Mouse (Mus musculus) R1 (cell line): ENCODE measurements around the gene Nostrin.
A peak's percentile ranks its signal among the peaks of the same experiment; 100 is the strongest.

ENCODE experiments used
- DNase-seq: peaks from one replicate; pipeline ENCODE4 v3.0.0-alpha.2; 2018; ENCODE audit warnings: low read depth, low spot score

Gene Nostrin

DNA sequence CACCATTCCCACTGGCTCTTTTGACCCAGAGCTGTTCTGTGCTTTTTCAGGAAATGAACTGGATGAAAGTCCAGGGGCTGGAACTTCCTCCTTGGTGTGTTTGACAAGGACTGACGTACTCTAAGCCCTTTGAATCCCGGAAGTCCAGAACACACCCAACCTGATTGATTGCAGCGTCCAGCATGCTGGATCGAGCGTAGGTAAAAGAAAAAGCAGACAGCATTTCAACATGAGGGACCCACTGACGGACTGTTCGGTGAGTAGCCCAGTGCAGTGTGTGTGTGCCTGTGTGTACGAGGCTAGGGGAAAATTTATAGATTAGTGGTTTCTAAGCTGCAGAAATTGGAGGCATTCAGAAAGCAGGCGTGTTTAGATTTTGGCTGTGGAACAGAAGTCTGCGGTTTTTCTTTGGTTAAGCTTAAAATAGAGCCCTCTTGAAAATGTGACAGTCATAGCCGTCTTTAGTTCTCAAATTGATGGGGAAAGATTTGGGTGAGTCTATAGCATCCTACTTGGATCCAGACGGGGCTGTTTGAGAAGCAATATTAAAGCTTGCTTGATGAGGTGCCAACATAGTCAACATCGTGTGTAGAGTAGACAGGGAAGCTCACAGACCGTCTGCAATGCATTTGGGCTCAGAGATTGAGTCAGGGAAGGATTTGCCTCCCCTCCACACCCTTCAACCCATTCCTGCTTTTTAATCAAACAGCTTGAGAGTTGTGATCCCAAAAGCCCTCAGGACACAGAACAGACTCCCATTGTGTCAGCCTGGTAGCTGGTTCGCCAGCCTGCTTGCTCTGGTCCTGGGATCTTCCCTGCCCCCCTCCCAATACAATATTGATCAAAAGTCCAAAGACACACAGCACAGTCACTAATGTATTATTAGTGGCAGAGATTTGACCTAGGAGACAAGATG, at the start of gene Nostrin:
Gene Nostrin, plus strand, starts transcription at position 140 of the 916 bp plus-strand sequence.
- DNase-seq: no peak

DNA sequence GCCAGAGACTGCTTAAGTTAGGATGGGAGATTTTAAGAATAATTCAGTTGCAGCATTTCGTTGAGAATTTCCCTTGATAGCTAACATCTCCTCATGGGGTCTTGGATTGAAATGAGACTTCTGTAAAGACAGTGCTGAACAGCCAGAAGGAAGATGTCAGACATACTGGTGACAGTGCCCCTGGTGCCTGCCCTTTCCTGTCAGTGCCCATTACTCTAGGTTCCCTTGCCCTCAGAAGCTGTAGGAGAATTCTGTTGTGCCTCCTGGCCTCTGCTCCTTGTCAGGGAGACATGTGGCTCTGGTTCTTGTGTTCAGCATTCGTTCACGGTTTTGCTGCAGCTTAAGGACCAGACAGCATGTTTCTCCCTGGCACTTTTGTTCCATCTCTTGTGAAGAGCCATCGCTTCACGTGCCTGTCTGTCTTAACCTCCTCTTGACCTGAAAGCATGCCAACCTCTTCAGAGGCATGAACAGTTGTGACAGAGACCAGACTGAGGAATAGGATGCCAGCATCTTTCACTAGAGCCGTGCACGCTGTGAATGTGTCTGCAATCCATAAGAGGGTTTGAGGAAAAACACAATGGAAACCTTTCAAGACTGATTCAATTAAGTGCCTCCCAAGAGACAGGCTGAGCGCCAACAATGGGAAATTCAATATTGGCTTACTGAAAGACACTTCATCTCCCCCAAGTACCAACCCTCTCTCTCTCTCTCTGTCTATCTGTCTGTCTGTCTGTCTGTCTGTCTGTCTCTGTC, 48.9 kb upstream of the Nostrin start:
- DNase-seq: no peak

- no peak for DNase-seq
These were observed 39.8 kb upstream of the Nostrin start for GRCm38 (mm10) chr2:69095836-69096235.

DNA sequence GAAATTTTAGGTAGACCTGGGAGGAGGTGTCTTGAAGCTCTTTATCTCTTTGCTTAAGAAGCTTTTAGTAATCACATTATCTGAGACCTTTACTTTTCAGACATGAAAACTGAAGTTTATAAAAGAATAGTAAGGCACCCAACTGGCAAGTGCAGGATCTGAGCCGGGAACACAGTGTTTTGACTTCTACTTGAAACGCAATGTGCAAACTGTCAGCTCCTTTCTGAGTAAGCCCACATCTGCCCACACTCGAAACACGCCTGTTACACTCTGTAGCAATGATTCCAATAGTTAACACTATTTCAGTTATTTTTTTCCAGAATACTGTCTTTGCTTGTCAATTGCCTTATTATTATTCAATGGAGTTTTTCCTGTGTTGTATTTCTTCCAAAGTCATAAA, 38.8 kb upstream of the Nostrin start:
- DNase-seq: no peak

GRCm38 (mm10) chr2:69097526-69097925, 38.1 kb upstream of the Nostrin start:
- no peak for DNase-seq

GRCm38 (mm10) chr2:69098701-69099100, 36.9 kb upstream of the Nostrin start:
- DNase-seq: no peak

- no peak for DNase-seq
These were observed 36.5 kb upstream of the Nostrin start for GRCm38 (mm10) chr2:69099147-69099546.

DNA sequence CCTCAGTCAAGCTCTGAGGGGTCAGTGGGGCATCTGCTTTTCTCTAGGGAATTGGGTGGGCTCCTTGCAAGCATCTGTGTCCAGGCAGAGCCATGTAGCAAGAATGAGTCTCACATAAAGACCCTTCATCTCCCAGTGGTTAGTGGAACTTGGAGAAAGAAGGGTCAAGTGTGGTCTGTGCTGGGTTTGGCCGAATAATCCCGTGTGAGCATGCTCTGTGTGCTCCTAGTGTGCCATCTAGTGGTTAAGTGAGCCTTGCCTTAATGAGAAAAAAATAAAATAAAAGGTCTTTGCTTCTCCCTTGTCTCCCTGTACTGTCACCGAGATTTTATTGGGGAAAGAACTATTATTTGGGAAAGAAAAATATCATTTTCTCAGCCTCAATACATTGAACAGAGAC, 34.9 kb upstream of the Nostrin start:
- DNase-seq: peak; percentile 56

DNA sequence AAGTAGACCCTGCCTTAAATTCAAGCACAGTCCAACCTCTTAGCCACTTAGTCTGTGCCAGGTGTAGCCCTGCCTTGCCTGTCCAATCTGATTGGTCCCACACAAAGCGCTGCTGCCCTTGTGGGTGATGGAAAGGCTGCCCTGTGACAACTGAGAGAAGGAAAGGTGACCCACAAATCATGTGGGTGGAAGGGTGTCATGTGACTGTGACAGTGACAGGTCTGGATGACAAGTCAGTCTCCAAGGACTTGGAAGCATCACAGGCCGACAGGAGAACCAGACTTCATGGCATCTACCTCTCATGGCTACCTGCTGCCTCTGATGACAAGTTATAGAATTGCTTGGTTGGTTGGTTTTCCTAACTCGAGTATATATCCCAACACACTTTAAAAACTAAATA, 32.1 kb upstream of the Nostrin start:
- no peak for DNase-seq

DNA sequence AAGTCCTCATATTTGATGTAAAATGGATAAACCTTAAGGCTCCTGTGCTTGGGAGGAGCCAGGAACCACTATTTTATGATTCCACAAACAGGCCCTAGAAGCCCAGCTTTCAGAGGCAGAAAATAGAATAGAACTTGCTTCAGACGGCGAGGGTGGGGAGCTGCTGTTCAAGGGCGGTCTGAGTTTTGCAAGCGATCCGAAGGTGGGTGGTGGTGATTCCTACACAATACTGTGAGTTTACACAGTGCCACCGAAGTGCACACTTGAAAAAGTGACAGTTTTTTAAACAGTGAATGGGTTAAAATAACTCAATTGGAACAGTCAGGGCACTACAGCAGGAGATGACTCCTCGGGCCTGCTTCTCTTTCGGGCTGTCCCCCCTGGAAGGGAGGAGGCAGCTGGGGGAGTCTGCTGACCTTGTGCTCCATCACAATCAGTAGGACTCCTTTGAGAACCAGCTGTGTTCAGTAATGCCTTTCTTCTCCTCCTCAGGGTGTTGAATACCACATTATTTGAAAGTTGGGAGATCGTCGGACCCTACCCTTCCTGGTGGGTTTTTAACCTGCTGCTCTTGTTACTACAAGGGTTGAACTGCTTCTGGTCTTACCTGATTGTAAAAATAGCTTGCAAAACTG, 31.0 kb upstream of the Nostrin start:
- peak; percentile 21 for DNase-seq

- no peak for DNase-seq
These were observed 26.4 kb upstream of the Nostrin start for GRCm38 (mm10) chr2:69109246-69109645.

- no peak for DNase-seq
These were observed 25.9 kb upstream of the Nostrin start for GRCm38 (mm10) chr2:69109710-69110109.

- DNase-seq: peak; percentile 14
These were observed 23.0 kb upstream of the Nostrin start for GRCm38 (mm10) chr2:69112609-69113008.

- DNase-seq: no peak
These were observed 21.6 kb upstream of the Nostrin start for GRCm38 (mm10) chr2:69113829-69114547.

DNA sequence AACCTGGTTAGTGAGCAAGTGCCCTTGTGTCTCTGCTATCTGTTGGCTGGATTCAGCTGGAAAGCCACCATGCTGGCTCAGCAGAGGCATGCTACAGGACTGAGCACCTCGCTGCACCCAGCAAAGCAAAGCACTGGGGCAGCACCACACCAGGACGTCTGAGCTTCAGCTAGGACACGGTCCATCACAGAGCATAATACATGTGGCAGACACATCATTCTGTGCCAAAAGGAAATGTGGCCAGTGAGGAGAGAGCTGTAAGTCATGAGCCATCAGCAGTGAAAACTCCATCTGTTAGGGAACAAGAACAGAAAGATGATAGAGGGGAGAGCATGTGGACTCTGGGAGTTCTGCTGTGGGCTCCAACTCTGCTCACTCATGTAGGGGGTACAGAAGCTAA, 19.7 kb upstream of the Nostrin start:
- no peak for DNase-seq

- no peak for DNase-seq
These were observed 18.8 kb upstream of the Nostrin start for GRCm38 (mm10) chr2:69116767-69117166.

GRCm38 (mm10) chr2:69118994-69119393, 16.6 kb upstream of the Nostrin start:
- no peak for DNase-seq

DNA sequence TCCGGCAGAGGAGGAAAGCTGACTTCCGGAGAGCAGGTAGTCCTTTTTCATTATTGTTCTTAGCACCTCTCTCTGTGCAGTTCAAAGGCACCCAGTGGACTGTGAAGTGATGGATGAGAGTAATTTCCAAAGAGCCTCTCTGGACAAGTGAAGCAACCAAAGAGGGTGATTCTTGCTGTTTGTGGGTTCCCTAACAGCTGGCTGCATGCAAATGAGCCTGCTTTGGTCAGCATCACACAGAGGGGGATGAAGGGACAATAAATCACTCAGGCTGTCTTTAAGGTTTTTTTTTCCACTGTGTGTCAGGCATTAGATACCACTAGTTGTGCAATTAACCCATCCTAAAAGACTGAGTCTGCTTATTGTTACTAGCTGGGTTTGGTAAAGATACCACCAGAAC, 15.9 kb upstream of the Nostrin start:
- no peak for DNase-seq

DNA sequence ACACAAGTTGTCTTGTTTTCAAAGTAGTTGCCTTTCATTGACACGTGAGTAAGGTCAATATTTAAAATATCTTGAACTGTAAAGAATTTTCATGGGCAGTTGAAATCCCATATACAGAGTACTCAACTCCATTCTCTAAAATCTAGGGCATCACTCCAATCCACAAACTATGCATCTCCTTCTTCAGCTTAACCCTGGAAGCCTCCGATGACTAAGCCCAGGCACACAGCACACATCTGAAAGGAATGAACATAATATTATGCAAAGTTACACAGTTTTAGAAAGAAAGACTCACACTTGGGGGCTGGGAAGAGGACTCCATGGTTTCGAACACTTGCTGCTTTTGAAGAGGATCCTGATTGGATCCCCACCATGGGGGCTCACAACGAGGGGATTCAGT, 13.9 kb upstream of the Nostrin start:
- DNase-seq: no peak

GRCm38 (mm10) chr2:69125425-69125824, 10.2 kb upstream of the Nostrin start:
- peak; percentile 26 for DNase-seq

DNA sequence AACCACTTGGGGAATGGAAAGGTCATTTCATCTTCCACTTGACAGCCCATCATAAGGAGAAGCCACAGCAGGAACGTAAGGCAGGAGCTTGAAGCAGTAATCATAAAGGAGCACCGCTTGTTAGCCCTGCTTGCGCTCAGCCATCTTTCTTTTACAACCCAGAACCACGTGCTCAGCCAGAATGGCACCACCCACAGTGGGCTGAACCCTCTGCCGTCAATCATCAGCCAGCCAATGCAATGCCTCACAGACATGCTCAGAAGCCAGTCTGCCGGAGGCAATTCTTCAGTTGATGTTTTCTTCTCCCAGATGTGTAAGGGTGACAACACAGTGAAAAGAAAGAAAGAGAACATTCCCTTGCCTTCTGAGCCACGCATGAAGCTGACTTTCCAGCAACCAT, 7.3 kb upstream of the Nostrin start:
- DNase-seq: peak; percentile 66
